Mouse (Mus musculus): ENCODE measurements around the gene Cebpg.

DNA sequence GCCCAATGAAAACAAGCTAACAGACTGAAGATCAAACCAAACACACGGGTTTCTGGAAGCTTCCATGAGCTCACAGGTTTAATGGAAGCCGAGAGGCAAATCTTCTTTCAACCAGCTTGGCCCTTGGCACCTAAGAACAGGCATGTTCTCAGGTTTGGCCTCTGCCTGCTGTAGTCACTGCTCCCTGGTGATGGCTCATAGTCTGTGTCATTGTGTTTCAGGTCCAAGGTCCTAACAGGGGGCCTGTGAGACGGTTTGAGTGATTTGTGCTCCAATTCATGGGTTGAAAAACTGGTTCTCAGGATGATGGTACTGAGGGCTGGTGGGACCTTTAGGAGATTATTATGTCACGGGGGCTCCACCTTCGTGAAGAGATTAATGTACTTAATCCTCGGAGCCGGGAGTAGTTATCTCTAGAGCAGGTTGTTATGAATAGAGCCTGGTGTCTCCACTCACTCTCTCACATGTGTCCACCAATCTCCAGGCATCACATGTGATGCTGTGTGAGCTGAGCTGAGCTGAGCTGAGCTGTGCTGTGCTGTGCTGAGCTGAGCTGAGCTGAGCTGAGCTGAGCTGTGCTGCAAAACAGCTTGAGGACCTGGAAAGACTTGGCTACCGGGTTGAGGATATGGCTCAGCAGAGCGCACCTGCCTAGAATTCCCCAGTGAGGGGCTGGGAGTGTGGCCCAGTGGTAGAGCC is 25.2 kb upstream of the Cebpg start:
- TF ChIP-seq POLR2A (IDR thresholded peaks at IDR 0.05; ENCODE audit: control insufficient read depth, low read depth, low read length) = no peak
- TF ChIP-seq CTCF (IDR thresholded peaks at IDR 0.05; ENCODE audit: control insufficient read depth, insufficient read depth, insufficient replicate concordance, low read depth, low read length) = no peak

Data from testis, adult 2 months (tissue).